Mouse (Mus musculus) right cerebral cortex, postnatal 36 days (tissue): ENCODE data around the gene Ces1f.
A peak's percentile ranks its signal among the peaks of the same experiment; 100 is the strongest.
"Not testable (repeated sequence)": the region's sequence is repeated elsewhere in the genome, so short reads cannot be mapped to it uniquely, and the experiment has no call there.

Experiments used
- DNase-seq, 2 experiments: peaks; one replicate each; pipeline ENCODE4 v3.0.0; 2022; ENCODE audit warnings: low spot score in 2 of 2, mixed read lengths in 1 of 2

The Ces1f gene

GRCm38 (mm10) chr8:93279556-93279955 lies at the start of gene Ces1f:
Gene Ces1f (minus strand): TSS chr8:93279747.
- DNase-seq, result no peak

GRCm38 (mm10) chr8:93325123-93325522 lies 45.6 kb upstream of the Ces1f start:
- DNase-seq, result no peak

GRCm38 (mm10) chr8:93317031-93317430 lies 37.5 kb upstream of the Ces1f start:
- DNase-seq, result no peak

DNA sequence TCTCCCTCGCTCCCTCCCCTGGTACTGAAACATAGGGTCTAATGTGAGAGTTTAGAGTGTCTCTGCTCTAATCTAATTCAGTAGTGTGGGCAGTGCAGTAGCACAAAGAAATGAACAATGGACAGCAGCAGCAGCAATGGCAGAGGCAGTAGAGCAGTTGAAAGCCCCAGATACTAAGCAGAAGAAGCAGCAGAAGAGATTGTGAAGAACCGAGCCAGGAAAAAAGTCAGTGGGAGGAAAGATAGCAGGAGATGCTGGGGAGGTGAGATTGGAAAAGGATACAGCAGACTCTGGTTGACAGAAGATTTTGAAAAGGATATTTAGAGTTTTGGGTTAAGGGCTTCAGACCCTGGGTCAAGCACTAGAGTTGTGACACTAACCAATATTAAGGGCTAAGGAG lies 36.0 kb upstream of the Ces1f start:
- peak in 1 of 2 experiments; percentile 1 for DNase-seq

GRCm38 (mm10) chr8:93283896-93284295 lies 4.3 kb upstream of the Ces1f start:
- DNase-seq, result no peak

DNA sequence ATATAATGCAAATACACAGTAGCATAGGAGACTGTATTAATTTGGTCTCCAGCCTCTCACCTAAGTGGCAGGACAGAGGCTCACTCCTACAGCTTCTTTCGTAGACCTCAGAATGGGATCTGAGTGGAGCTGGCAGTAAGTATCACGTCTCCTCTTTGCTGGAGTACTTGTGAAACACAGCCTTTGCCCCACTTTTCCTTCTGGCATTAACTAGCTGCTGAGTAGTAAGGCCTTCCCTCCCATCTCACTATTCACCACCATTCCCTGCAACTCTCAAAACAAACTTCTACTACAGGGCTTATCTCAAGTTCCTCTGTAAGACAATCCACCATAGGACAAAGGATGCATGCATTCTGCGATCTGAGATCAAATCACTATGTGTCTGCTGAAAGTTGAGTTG lies 2.8 kb upstream of the Ces1f start:
- no peak for DNase-seq

GRCm38 (mm10) chr8:93278176-93278805 lies 1.3 kb downstream of the Ces1f start:
- no peak for DNase-seq

DNA sequence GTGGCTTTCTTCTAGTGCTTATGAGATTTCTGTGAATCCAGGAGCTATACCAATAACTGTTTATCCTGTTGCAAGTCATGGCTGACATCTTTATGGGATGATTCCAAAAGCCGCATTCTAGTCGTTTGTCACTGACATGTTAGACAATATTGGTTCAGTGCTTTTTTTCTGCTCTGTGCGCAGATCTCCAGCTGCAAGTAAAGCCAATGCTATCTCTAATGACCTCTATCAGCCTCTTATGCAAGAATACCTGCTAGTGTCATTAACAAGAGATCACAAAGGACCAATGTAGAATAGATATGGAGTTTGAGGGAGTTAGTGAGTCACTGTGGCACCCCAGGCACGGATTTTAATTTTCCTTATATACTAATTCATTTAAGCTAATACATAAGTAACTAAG lies 4.9 kb downstream of the Ces1f start:
- DNase-seq, result no peak

GRCm38 (mm10) chr8:93273321-93273720 lies 6.2 kb downstream of the Ces1f start:
- DNase-seq, result peak; percentile 11 to 38

DNA sequence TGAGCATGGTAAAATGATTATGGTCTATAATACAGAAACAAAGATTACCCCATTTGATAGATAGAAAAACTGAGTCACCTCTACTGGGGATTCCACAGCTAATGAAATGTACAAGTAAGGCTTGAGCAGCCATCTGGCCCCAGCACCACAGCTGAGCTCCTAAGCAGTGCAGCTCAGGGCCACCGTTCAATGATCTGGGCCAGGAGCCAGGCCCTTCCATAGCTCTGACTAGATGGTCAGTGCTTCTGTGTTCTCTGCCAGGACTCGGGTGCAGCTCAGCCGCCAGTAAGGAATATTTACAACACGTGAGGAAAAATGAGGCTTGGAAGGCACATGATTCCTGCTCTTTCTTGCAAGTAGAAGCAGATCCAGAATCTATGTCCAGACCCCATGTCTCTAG lies 6.9 kb downstream of the Ces1f start:
- DNase-seq, result no peak

- no peak for DNase-seq
These were observed 18.1 kb downstream of the Ces1f start for GRCm38 (mm10) chr8:93261436-93261835.

DNA sequence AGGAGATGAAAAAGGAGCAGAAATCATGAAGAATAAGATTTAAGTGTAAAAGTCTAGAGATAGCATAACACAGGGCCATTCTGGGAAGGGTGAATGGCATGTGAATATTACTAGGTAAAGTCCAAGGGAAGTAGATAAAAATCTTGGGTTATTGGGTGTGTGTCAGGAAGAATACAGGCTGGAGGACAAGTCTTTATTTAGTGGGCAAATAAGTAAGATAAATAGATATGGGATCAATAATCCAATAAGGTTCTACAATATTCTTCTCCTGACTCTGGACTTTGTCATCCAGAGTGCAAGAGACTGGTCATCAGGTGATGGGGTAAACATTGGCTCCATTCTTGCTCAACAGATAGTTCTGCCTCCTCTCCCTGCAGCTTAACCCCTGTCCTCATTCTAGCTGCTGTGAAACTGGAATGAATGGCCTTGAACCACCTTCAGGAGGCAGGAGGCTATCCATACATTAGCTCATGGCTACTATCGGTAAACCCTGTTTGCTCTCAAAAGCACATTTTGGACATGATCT lies 27.1 kb downstream of the Ces1f start:
- no peak for DNase-seq

- no peak for DNase-seq
These were observed 33.5 kb downstream of the Ces1f start for GRCm38 (mm10) chr8:93246057-93246456.

GRCm38 (mm10) chr8:93239884-93240283 lies 39.7 kb downstream of the Ces1f start:
- peak in 1 of 2 experiments; percentile 4 for DNase-seq

DNA sequence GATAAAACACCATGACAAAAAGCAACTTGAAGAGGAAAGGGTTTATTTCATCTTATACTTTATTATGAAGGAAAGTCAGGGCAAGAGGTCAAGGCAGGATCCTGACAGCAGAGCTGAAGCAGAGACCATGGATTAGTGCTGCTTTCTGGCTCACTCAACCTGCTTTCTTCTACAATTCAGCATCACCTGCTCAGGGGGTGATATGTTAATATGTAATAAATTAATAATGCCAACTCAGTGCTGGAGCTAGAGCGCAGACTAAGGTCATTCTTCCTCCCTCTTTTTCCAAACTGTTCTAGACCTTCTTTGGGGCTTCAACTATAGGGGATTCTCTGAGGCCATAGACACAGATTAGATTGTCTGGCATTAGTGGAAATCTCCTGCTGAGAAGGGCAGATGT lies 43.9 kb downstream of the Ces1f start:
- DNase-seq, result no peak

DNA sequence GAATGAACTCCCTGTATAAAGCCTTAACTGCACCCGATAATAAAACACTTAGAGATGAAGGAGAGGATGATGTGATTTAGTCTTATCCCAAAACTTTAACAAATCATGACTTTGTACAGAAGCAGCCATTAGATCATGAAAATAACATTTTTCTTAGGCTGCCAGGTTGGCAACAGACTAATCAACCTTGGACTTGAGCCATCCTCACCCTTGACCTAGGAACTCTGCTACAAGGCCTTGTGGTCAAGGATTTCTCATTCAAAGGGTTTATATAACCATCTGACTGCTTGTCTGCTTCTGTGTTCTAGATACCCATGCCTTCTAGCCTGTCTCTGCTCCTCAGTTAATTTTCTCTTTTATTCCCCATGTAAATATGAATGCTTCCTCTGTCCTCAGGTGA lies 44.8 kb downstream of the Ces1f start:
- DNase-seq, result no peak

- DNase-seq, result no peak
These were observed 45.5 kb downstream of the Ces1f start for GRCm38 (mm10) chr8:93234068-93234467.

GRCm38 (mm10) chr8:93229446-93229845 lies 50.1 kb downstream of the Ces1f start, which contains the start of gene Ces1e:
Gene Ces1e (minus strand): TSS chr8:93229619.
- no peak for DNase-seq

- DNase-seq, result no peak
These were observed 50.7 kb downstream of the Ces1f start for GRCm38 (mm10) chr8:93228673-93229370.

DNA sequence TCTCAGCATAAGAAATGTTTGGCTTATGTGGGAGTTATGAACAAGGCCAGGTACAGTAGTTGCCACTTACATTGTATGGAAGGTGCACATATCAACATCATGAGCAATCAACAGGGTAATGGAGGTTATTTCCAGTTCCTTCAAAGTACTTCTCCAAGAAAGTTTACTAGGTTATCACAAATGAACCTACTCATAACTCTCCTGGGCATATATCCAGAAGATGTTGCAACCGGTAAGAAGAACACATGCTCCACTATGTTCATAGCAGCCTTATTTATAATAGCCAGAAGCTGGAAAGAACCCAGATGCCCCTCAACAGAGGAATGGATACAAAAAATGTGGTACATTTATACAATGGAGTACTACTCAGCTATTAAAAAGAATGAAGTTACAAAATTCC lies 53.1 kb downstream of the Ces1f start:
- DNase-seq, result not testable (repeated sequence)

GRCm38 (mm10) chr8:93221896-93222295 lies 57.7 kb downstream of the Ces1f start:
- DNase-seq, result no peak

GRCm38 (mm10) chr8:93217867-93218266 lies 61.7 kb downstream of the Ces1f start:
- no peak for DNase-seq

- no peak for DNase-seq
These were observed 62.2 kb downstream of the Ces1f start for GRCm38 (mm10) chr8:93217375-93217774.
